Mouse (Mus musculus) neural tube, embryonic 10.5 days (tissue): ENCODE measurements around the gene Fgfr2.

ENCODE experiments used
- DNase-seq: peaks from one replicate; pipeline ENCODE4 v3.0.0-alpha.2; 2017; ENCODE audit warnings: low spot score; ENCODE audit errors: extremely low spot score

The Fgfr2 gene

DNA sequence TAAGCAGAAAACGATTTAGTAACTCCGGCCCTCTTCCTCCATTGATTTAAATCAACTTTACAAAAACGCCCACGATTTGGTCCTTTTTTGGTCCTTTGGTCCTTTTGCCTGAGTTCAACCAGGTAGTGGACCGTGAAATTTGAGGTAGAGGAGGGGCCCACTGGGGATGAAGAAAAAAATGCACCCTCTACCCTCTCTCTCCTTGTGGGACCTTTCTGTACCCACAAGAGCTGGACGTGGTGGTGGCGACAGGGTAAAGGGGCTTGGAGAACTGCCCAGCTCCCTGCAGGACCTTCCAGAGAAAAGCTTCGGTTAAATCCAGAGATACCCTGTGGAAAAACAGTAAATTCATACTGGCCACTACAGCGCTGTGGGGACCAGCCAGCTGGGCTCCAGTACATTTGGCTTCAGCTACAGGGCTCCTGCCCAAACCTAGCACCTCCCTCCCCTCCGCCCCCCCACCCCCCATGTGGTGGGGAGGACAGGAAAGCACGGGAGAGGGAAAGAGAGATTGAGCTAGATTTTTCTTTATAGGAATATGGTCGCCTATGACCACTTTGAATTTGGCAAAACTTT is 2185.8 kb downstream of the Fgfr2 start:
- no peak for DNase-seq

- no peak for DNase-seq
Measured at GRCm38 (mm10) chr7:130936472-130936951, 2186.6 kb downstream of the Fgfr2 start.

DNA sequence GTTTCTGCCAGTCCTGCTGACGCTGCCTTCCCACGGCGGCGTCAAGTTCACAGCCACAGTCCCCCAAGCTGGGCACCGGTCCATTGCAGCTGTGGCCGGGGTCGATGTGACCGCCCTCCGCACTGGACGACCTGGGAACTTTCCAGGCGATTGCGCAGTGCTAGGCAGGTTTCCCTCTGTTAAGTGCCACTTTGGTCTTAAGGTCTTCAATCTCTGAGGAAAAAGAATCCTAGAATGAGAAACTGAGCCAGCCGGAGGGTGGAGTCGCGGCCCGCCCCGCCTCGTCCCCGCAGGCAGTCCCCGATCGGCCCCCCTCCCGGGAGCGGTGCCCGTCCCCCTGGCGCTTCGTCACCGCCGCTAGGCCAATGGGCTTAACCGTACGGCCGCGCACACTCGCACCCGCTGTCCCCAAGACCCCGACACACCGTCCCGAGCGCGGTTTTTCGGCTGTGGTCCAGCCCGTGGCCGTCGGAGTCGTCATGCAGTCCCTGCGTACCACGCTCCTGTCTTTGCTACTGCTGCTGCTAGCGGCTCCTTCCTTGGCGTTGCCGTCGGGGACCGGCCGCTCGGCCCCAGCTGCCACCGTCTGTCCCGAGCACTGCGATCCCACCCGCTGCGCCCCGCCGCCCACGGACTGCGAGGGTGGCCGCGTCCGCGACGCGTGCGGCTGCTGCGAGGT is 2187.2 kb downstream of the Fgfr2 start, which contains the start of gene Htra1:
Htra1 (plus strand) TSS at position 319 of the 679 bp plus-strand sequence.
- DNase-seq = peak; percentile 64

- DNase-seq = no peak
Measured at GRCm38 (mm10) chr7:130935421-130935792, 2187.7 kb downstream of the Fgfr2 start.

GRCm38 (mm10) chr7:130934654-130935053 is 2188.5 kb downstream of the Fgfr2 start:
- no peak for DNase-seq

DNA sequence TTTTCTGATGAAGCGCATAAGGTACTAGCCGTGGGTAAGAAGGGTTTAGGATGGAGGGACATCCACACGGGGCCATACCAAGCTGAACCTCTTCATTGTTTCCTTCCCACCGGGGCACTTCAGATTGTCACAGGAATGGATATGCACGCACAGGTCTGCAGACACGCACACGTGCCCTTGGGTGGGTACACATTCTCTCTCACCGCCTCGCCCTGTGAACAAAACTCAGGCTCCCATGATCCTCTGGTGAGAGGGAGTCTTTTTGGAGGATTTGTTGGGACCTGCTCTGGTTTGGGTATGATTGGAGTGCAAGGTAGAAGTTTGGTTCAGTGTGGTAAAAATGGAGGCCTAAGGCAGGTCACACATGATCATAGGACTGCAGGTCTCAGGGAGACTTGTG is 2190.2 kb downstream of the Fgfr2 start:
- no peak for DNase-seq

- DNase-seq = no peak
Measured at GRCm38 (mm10) chr7:130930401-130930800, 2192.7 kb downstream of the Fgfr2 start.

GRCm38 (mm10) chr7:130922981-130923731 is 2200.0 kb downstream of the Fgfr2 start:
- no peak for DNase-seq

DNA sequence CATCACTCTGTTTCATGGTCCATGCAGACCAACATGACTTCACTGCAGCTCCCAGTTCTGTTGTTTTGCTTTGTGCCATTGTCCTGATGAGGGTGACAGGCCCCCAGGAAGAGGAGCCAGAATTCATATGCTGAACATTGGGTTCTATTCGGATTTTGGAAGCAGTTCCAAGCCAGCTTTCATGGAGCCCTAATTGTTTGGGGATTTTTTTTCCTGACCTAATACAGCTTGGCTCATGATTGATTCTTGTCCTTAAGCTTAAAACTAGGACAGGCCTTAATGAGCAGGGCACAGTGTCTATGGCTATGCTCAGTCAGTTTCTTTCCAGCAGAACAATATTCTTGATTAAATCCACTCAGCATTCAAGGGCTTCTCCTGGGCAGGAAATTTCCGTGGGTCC is 2204.9 kb downstream of the Fgfr2 start:
- DNase-seq = no peak

DNA sequence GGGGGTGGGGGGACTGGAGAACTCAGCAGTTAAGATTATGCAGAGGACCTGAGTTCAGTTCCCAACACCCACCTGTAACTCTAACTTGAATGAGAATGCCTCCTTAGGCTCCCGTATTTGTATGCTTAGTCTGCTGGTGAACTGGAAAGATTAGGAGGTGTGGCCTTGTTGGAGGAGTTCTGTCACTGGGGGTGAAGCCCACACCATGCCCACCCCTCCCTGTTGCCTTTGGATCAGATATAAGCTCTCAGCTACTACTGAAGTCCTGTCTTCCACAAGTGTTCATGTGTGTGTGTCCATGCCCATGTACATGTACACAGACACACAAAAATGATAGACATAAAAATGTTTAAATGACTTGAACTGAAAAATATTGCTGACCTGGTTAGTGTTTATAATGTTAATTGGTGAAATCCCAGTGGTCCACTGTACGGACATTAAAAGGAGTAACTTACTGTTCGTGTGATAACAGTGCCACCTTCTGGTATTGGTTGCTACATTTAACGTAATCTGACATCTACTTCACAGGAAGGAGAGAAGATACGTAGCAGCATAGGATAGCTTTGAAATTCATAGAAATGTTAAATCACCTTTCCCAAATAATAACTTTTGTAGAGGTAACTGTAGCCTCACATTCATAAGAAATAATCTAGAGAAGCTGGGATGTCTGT is 2208.3 kb downstream of the Fgfr2 start:
- no peak for DNase-seq

- DNase-seq = no peak
Measured at GRCm38 (mm10) chr7:130910841-130911240, 2212.3 kb downstream of the Fgfr2 start.

DNA sequence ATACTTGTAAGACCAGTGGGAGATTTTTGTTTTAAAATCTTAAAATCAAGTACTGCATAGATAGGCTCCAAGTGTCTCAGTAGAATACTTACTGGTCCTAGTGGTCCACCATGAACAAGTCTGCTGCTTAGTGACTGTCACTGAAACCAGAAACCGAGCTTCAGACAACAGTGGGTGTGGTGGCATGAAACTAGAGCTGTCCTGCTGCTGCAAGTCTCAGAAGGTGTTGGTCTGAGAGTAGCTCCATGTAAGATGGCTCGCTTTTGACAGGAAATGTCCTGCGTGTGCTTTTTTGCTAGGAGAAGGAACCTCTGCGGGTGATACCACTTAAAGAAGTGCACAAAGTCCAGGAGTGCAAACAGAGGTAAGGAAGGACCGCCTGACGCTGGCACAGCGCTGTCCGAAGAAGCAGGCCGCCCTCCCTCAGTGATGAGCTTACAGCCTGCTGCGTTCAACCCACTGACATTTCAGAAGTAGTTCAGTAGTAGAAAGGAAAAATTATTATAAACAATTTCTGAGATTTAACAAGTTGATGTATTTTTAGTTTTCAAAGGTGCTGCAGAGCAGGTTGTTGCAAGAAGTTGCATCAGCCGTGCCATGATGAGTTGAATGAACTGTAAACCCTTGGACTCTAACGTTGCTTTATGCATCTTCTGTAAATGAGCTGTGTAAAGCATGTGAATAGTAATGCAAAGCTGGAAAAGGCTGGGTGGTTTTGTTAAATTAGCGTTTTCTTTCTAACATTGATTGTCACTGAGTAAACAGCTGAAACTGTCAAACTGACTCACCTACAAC is 2218.4 kb downstream of the Fgfr2 start:
- DNase-seq = no peak

GRCm38 (mm10) chr7:130903505-130904074 is 2219.6 kb downstream of the Fgfr2 start:
- DNase-seq = no peak

- DNase-seq = no peak
Measured at GRCm38 (mm10) chr7:130902929-130903328, 2220.2 kb downstream of the Fgfr2 start.

- DNase-seq = no peak
Measured at GRCm38 (mm10) chr7:130900233-130900848, 2222.8 kb downstream of the Fgfr2 start.

DNA sequence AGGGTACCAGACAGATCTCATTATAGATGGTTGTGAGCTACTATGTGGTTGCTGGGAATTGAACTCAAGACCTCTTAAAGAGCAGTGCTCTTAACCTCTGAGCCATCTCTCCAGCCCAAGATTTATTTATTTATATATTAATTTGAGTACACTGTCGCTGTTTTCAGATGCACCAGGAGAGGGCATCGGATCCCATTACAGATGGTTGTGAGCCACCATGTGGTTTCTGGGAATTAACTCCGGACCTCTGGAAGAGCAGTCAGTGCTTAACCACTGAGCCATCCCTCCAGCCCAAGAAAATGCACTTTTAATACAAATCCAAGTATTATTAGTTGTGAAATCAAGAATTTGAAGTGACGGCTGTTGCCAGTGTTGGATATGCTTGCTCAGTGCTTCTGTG is 2224.8 kb downstream of the Fgfr2 start:
- DNase-seq = no peak

DNA sequence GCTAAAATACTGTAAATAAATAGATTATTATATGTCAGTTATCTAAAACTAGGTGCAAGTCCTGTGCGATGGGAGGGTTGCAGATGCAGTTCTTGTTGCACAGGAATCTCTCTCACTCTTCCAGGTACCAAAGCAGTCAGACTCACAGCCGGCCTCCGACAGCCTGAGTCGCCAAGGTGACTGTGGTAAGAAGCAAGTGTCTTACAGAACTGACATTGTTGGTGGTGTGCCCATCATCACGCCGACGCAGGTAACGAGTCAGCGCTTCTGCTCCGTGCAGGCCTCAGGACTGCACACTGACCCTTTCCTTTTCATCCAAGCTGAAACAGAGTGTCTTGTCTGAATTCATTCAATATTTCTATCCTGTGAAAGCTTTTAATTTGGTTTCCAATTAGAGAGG is 2225.9 kb downstream of the Fgfr2 start:
- DNase-seq = no peak

- DNase-seq = no peak
Measured at GRCm38 (mm10) chr7:130896064-130896463, 2227.1 kb downstream of the Fgfr2 start.

DNA sequence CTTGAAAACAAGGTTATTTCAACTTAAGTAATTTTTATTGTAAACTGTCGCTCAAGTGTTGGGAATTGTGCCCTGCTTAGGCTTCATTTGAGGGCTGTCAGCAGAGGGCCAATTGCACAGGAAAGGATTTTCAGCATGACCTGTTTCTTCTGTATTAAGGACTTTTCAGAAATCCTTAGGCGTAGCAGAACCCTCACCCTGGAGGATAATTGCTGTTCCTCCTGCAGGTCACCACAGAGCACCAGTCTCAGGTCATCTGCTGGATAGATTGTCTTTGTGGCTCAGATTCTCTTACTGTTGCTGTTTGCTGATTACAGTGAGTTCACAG is 2227.6 kb downstream of the Fgfr2 start:
- DNase-seq = no peak

DNA sequence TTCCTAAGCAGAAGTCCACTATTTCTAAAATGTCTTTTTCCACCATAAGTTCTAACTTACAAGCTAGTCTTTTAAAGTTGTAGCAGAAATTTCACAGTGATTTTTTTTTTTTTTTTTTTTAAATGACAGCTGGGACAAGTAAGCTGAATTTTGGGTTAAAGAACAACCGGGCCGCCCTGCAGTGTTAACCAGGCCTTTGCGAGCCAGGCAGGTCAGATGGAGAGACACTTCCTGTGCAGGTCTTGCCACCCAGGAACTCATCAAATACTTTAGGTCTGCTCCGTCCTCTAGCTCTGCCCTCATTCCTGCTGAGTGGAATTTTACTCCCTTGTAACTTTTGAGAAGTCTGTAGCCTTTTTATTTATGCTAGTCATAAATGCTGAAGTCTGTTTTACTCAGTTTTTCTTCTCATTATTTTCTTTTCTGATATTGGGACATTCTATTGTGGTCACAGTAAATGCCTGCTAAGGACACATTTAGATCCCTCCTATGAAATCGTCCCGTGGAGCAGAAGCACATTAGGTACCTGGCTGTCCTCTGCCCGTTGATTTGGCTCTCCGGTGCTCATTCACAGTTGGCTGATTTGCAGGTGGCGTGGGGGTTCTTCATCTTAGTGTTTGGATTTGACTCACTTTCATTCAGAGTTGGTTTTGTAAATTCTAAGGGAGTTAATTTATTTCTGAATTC is 2228.1 kb downstream of the Fgfr2 start:
- no peak for DNase-seq
